Mouse (Mus musculus): Measurements from ENCODE around the gene Jak2. TPM values are rescaled to one million over a fixed set of nuclear protein-coding genes. Genes with fewer than 3 reads are reported as not detected.
A peak's percentile ranks its signal among the peaks of the same experiment; 100 is the strongest.

Jak2 gene
- polyA plus RNA-seq, 1 experiment from 2014 or later = 9.8 TPM

GRCm38 (mm10) chr19:29240676-29241075 is 11.0 kb upstream of the Jak2 start:
- no peaks in the 10 kb centered on the region for H3K27me3 ChIP-seq (ENCODE audit: control insufficient read depth, insufficient read depth, low read length)
- H3K9me3 ChIP-seq (replicated peaks; ENCODE audit: control insufficient read depth, low read length) = no peaks in the 10 kb centered on the region
- no peaks in the 10 kb centered on the region for H3K36me3 ChIP-seq (ENCODE audit: control insufficient read depth, insufficient read depth, low read length)
- ATAC-seq (replicated peaks; ENCODE audit: insufficient number of reproducible peaks, low FRiP score, low TSS enrichment) = no peak
- H3K9ac ChIP-seq (ENCODE audit: low read depth, low read length) = no peak overlapping the region
- H3K4me3 ChIP-seq (ENCODE audit: low read depth, low read length) = no peak overlapping the region
- 46% methylated on average over 2 of the region's 2 CpGs for WGBS (ENCODE audit: insufficient replicate concordance)
- no peak overlapping the region for H3K4me2 ChIP-seq
- peaks cover 16% of the 10 kb centered on the region for H3K4me1 ChIP-seq (ENCODE audit: control insufficient read depth, insufficient read depth, low read length)
- no peak overlapping the region for H3K27ac ChIP-seq (ENCODE audit: low read depth, low read length)

GRCm38 (mm10) chr19:29241581-29241980 is 10.0 kb upstream of the Jak2 start:
- H3K4me1 ChIP-seq (ENCODE audit: control insufficient read depth, insufficient read depth, low read length) = peaks cover 16% of the 10 kb centered on the region
- 0 out of 2 replicates have a peak, but pooled peaks have one; percentile 7 for ATAC-seq (replicated peaks; ENCODE audit: insufficient number of reproducible peaks, low FRiP score, low TSS enrichment)
- no peaks in the 10 kb centered on the region for H3K9me3 ChIP-seq (replicated peaks; ENCODE audit: control insufficient read depth, low read length)
- H3K27me3 ChIP-seq (ENCODE audit: control insufficient read depth, insufficient read depth, low read length) = no peaks in the 10 kb centered on the region
- no peak overlapping the region; the same call in 1 of the 2 replicates for H3K4me2 ChIP-seq
- H3K36me3 ChIP-seq (ENCODE audit: control insufficient read depth, insufficient read depth, low read length) = no peaks in the 10 kb centered on the region
- no peak overlapping the region for H3K27ac ChIP-seq (ENCODE audit: low read depth, low read length)
- no peak overlapping the region for H3K9ac ChIP-seq (ENCODE audit: low read depth, low read length)
- WGBS (ENCODE audit: insufficient replicate concordance) = 46% methylated on average over 10 of the region's 10 CpGs
- no peak overlapping the region for H3K4me3 ChIP-seq (ENCODE audit: low read depth, low read length)

GRCm38 (mm10) chr19:29249933-29250332 is 1.7 kb upstream of the Jak2 start:
- no peak for ATAC-seq (replicated peaks; ENCODE audit: insufficient number of reproducible peaks, low FRiP score, low TSS enrichment)
- Histone ChIP-seq H3K9me3 (replicated peaks; ENCODE audit: control insufficient read depth, low read length) (no peaks in the 10 kb centered on the region), H3K36me3 (ENCODE audit: control insufficient read depth, insufficient read depth, low read length) (no peaks in the 10 kb centered on the region), H3K9ac (ENCODE audit: low read depth, low read length) (no peak overlapping the region), H3K27me3 (ENCODE audit: control insufficient read depth, insufficient read depth, low read length) (no peaks in the 10 kb centered on the region), H3K4me3 (ENCODE audit: low read depth, low read length) (peak overlapping the region; percentile 89; the same call in 1 of the 2 replicates), H3K4me2 (peak overlapping the region; percentile 70), H3K27ac (ENCODE audit: low read depth, low read length) (no peak overlapping the region), H3K4me1 (ENCODE audit: control insufficient read depth, insufficient read depth, low read length) (peaks cover 14% of the 10 kb centered on the region)
- 45% methylated on average over 4 of the region's 4 CpGs for WGBS (ENCODE audit: insufficient replicate concordance)

- ATAC-seq (replicated peaks; ENCODE audit: insufficient number of reproducible peaks, low FRiP score, low TSS enrichment) = no peak; the same call in 1 of the 2 replicates
- under 1% methylated on average over 31 of the region's 44 CpGs for WGBS (ENCODE audit: insufficient replicate concordance)
- peak overlapping the region; percentile 89 for H3K4me3 ChIP-seq (ENCODE audit: low read depth, low read length)
- H3K4me2 ChIP-seq = peak overlapping the region; percentile 70
- peak overlapping the region; percentile 98 for H3K9ac ChIP-seq (ENCODE audit: low read depth, low read length)
- peaks cover 14% of the 10 kb centered on the region for H3K4me1 ChIP-seq (ENCODE audit: control insufficient read depth, insufficient read depth, low read length)
- peak overlapping the region; percentile 98 for H3K27ac ChIP-seq (ENCODE audit: low read depth, low read length)
- H3K36me3 ChIP-seq (ENCODE audit: control insufficient read depth, insufficient read depth, low read length) = no peaks in the 10 kb centered on the region
- H3K27me3 ChIP-seq (ENCODE audit: control insufficient read depth, insufficient read depth, low read length) = no peaks in the 10 kb centered on the region
- H3K9me3 ChIP-seq (replicated peaks; ENCODE audit: control insufficient read depth, low read length) = no peaks in the 10 kb centered on the region
Observed at GRCm38 (mm10) chr19:29251958-29252801, 552 bp downstream of the Jak2 start.

GRCm38 (mm10) chr19:29252831-29253545 is 1.4 kb downstream of the Jak2 start:
- 28% methylated on average over 10 of the region's 10 CpGs for WGBS (ENCODE audit: insufficient replicate concordance)
- peak overlapping the region; percentile 98; the same call in 1 of the 2 replicates for H3K27ac ChIP-seq (ENCODE audit: low read depth, low read length)
- peak overlapping the region; percentile 89 for H3K4me3 ChIP-seq (ENCODE audit: low read depth, low read length)
- no peaks in the 10 kb centered on the region for H3K36me3 ChIP-seq (ENCODE audit: control insufficient read depth, insufficient read depth, low read length)
- no peaks in the 10 kb centered on the region for H3K27me3 ChIP-seq (ENCODE audit: control insufficient read depth, insufficient read depth, low read length)
- peak overlapping the region; percentile 70 for H3K4me2 ChIP-seq
- peak overlapping the region; percentile 98 for H3K9ac ChIP-seq (ENCODE audit: low read depth, low read length)
- H3K9me3 ChIP-seq (replicated peaks; ENCODE audit: control insufficient read depth, low read length) = no peaks in the 10 kb centered on the region
- ATAC-seq (replicated peaks; ENCODE audit: insufficient number of reproducible peaks, low FRiP score, low TSS enrichment) = no peak
- peaks cover 14% of the 10 kb centered on the region for H3K4me1 ChIP-seq (ENCODE audit: control insufficient read depth, insufficient read depth, low read length)

- no peaks in the 10 kb centered on the region for H3K27me3 ChIP-seq (ENCODE audit: control insufficient read depth, insufficient read depth, low read length)
- H3K27ac ChIP-seq (ENCODE audit: low read depth, low read length) = 0 out of 2 replicates have a peak overlapping the region, but pooled peaks have one; percentile 5
- 0 out of 2 replicates have a peak overlapping the region, but pooled peaks have one; percentile 28 for H3K9ac ChIP-seq (ENCODE audit: low read depth, low read length)
- H3K4me2 ChIP-seq = peak overlapping the region; percentile 70
- peak; percentile 64; the same call in 1 of the 2 replicates for ATAC-seq (replicated peaks; ENCODE audit: insufficient number of reproducible peaks, low FRiP score, low TSS enrichment)
- no peaks in the 10 kb centered on the region for H3K36me3 ChIP-seq (ENCODE audit: control insufficient read depth, insufficient read depth, low read length)
- no peaks in the 10 kb centered on the region for H3K9me3 ChIP-seq (replicated peaks; ENCODE audit: control insufficient read depth, low read length)
- H3K4me1 ChIP-seq (ENCODE audit: control insufficient read depth, insufficient read depth, low read length) = peaks cover 14% of the 10 kb centered on the region
- WGBS (ENCODE audit: insufficient replicate concordance) = 3% methylated on average over 9 of the region's 9 CpGs
- peak overlapping the region; percentile 89 for H3K4me3 ChIP-seq (ENCODE audit: low read depth, low read length)
Observed at GRCm38 (mm10) chr19:29253728-29254127, 2.1 kb downstream of the Jak2 start.

GRCm38 (mm10) chr19:29254671-29255070 is 3.0 kb downstream of the Jak2 start:
- H3K4me3 ChIP-seq (ENCODE audit: low read depth, low read length) = no peak overlapping the region
- H3K4me1 ChIP-seq (ENCODE audit: control insufficient read depth, insufficient read depth, low read length) = peaks cover 14% of the 10 kb centered on the region
- H3K36me3 ChIP-seq (ENCODE audit: control insufficient read depth, insufficient read depth, low read length) = no peaks in the 10 kb centered on the region
- no peaks in the 10 kb centered on the region for H3K9me3 ChIP-seq (replicated peaks; ENCODE audit: control insufficient read depth, low read length)
- H3K27ac ChIP-seq (ENCODE audit: low read depth, low read length) = no peak overlapping the region
- WGBS (ENCODE audit: insufficient replicate concordance) = 61% methylated on average over 4 of the region's 4 CpGs
- H3K9ac ChIP-seq (ENCODE audit: low read depth, low read length) = no peak overlapping the region
- ATAC-seq (replicated peaks; ENCODE audit: insufficient number of reproducible peaks, low FRiP score, low TSS enrichment) = no peak
- H3K27me3 ChIP-seq (ENCODE audit: control insufficient read depth, insufficient read depth, low read length) = no peaks in the 10 kb centered on the region
- H3K4me2 ChIP-seq = no peak overlapping the region

- Histone ChIP-seq H3K4me2 (no peak overlapping the region), H3K36me3 (ENCODE audit: control insufficient read depth, insufficient read depth, low read length) (no peaks in the 10 kb centered on the region), H3K27ac (ENCODE audit: low read depth, low read length) (no peak overlapping the region), H3K27me3 (ENCODE audit: control insufficient read depth, insufficient read depth, low read length) (no peaks in the 10 kb centered on the region), H3K9me3 (replicated peaks; ENCODE audit: control insufficient read depth, low read length) (no peaks in the 10 kb centered on the region), H3K4me3 (ENCODE audit: low read depth, low read length) (no peak overlapping the region), H3K4me1 (ENCODE audit: control insufficient read depth, insufficient read depth, low read length) (peaks cover 9% of the 10 kb centered on the region), H3K9ac (ENCODE audit: low read depth, low read length) (no peak overlapping the region)
- ATAC-seq (replicated peaks; ENCODE audit: insufficient number of reproducible peaks, low FRiP score, low TSS enrichment) = no peak
- 87% methylated on average over 7 of the region's 7 CpGs for WGBS (ENCODE audit: insufficient replicate concordance)
Observed at GRCm38 (mm10) chr19:29255327-29256027, 3.8 kb downstream of the Jak2 start.

Data from heart, embryonic 11.5 days (tissue).